Mouse (Mus musculus): Measurements from ENCODE around the gene Nlgn2. TPM values are rescaled to one million over a fixed set of nuclear protein-coding genes. Genes with fewer than 3 reads are reported as not detected.
A peak's percentile ranks its signal among the peaks of the same experiment; 100 is the strongest.

Nlgn2 gene
- total and polyA plus RNA-seq, 3 experiments = 14.6 to 55.0 (median 21.8) TPM

GRCm38 (mm10) chr11:69795168-69795982, 42.2 kb downstream of the Nlgn2 start, which contains the start of gene Chrnb1:
TSS of gene Chrnb1 (minus strand) at chr11:69795943.
- peak; percentile 98 for DNase-seq

GRCm38 (mm10) chr11:69793429-69793828, 44.2 kb downstream of the Nlgn2 start:
- DNase-seq = no peak

GRCm38 (mm10) chr11:69791420-69791819, 46.2 kb downstream of the Nlgn2 start:
- DNase-seq = no peak

- peak; percentile 71 for DNase-seq
Measured at GRCm38 (mm10) chr11:69789431-69789830, 48.2 kb downstream of the Nlgn2 start.

- DNase-seq = no peak
Measured at GRCm38 (mm10) chr11:69787306-69787705, 50.3 kb downstream of the Nlgn2 start.

GRCm38 (mm10) chr11:69784793-69785272, 52.8 kb downstream of the Nlgn2 start:
- DNase-seq = peak; percentile 61

- no peak for DNase-seq
Measured at GRCm38 (mm10) chr11:69781828-69782227, 55.8 kb downstream of the Nlgn2 start.

GRCm38 (mm10) chr11:69778985-69779384, 58.6 kb downstream of the Nlgn2 start:
- DNase-seq = no peak

GRCm38 (mm10) chr11:69778258-69778982, 59.2 kb downstream of the Nlgn2 start:
- DNase-seq = no peak

GRCm38 (mm10) chr11:69777504-69778257, 59.9 kb downstream of the Nlgn2 start:
- DNase-seq = no peak

- no peak for DNase-seq
Measured at GRCm38 (mm10) chr11:69776488-69776887, 61.1 kb downstream of the Nlgn2 start.

- DNase-seq = no peak
Measured at GRCm38 (mm10) chr11:69775716-69776115, 61.9 kb downstream of the Nlgn2 start.

- DNase-seq = no peak
Measured at GRCm38 (mm10) chr11:69774961-69775360, 62.6 kb downstream of the Nlgn2 start.

Small RNAs within 50 kb of the gene (microRNA-seq; reads per million reads assigned to microRNA genes)
- 0 reads per million in 2 experiments for gene Mir6924

Other genes starting within 250 kb of the Nlgn2 start
Only the 30 nearest of the 42 such genes appear.
- gene Senp3, start 155.7 kb downstream of the Nlgn2 start, total RNA-seq (2021) = 10 to 100 TPM; 65.5 to 75.5 TPM
- 34.3 and 37.5 TPM in 2 replicates for gene Senp3, start 155.7 kb downstream of the Nlgn2 start, polyA plus RNA-seq (2012; rRNA removed)
- 1 to 10 TPM; 1.6 to 2.4 TPM for gene Tnfsf13, start 152.0 kb downstream of the Nlgn2 start, total RNA-seq (2021)
- 2.2 and 2.4 TPM in 2 replicates for gene Tnfsf13, start 152.0 kb downstream of the Nlgn2 start, polyA plus RNA-seq (2012; rRNA removed)
- 10 to 100 TPM; 19.8 to 37.1 TPM for gene Tnfsf12, start 141.9 kb downstream of the Nlgn2 start, total RNA-seq (2021)
- gene Tnfsf12, start 141.9 kb downstream of the Nlgn2 start, polyA plus RNA-seq (2012; rRNA removed) = 44.7 and 57.4 TPM in 2 replicates
- gene Tnfsfm13, start 141.7 kb downstream of the Nlgn2 start, total RNA-seq (2021) = 1 to 10 TPM; 3.1 to 7.0 TPM
- 12.7 and 18.9 TPM in 2 replicates for gene Tnfsfm13, start 141.7 kb downstream of the Nlgn2 start, polyA plus RNA-seq (2012; rRNA removed)
- gene Polr2a, start 79.1 kb downstream of the Nlgn2 start, total RNA-seq (2021) = 10 to 100 TPM; 71.4 to 77.9 TPM
- gene Polr2a, start 79.1 kb downstream of the Nlgn2 start, polyA plus RNA-seq (2012; rRNA removed) = 20.6 and 38.3 TPM in 2 replicates
- gene Slc35g3, start 75.8 kb downstream of the Nlgn2 start, total RNA-seq (2021) = not detected
- not detected in 2 replicates for gene Slc35g3, start 75.8 kb downstream of the Nlgn2 start, polyA plus RNA-seq (2012; rRNA removed)
- gene Zbtb4, start 71.9 kb downstream of the Nlgn2 start, total RNA-seq (2021) = 10 to 100 TPM; 47.3 to 74.8 TPM
- 66.0 and 73.6 TPM in 2 replicates for gene Zbtb4, start 71.9 kb downstream of the Nlgn2 start, polyA plus RNA-seq (2012; rRNA removed)
- gene Chrnb1, start 41.8 kb downstream of the Nlgn2 start, total RNA-seq (2021) = 1 to 10 TPM; 1.7 to 3.1 TPM
- gene Chrnb1, start 41.8 kb downstream of the Nlgn2 start, polyA plus RNA-seq (2012; rRNA removed) = 2.7 and 3.0 TPM in 2 replicates
- 10 to 100 TPM in 1 of 2 experiments, 1 to 10 TPM in 1; 4.6 to 12.8 TPM for gene Fgf11, start 35.9 kb downstream of the Nlgn2 start, total RNA-seq (2021)
- 6.0 and 13.4 TPM in 2 replicates for gene Fgf11, start 35.9 kb downstream of the Nlgn2 start, polyA plus RNA-seq (2012; rRNA removed)
- 1 to 10 TPM in 1 of 2 experiments, under 1 TPM in 1; 0.23 to 1.1 TPM for gene Tmem102, start 32.2 kb downstream of the Nlgn2 start, total RNA-seq (2021)
- gene Tmem102, start 32.2 kb downstream of the Nlgn2 start, polyA plus RNA-seq (2012; rRNA removed) = 0.81 and 0.94 TPM in 2 replicates
- gene Gm39566, start 22.5 kb downstream of the Nlgn2 start, total RNA-seq (2021) = not detected
- gene Gm39566, start 22.5 kb downstream of the Nlgn2 start, polyA plus RNA-seq (2012; rRNA removed) = not detected in 2 replicates
- gene Spem2, start 19.3 kb downstream of the Nlgn2 start, total RNA-seq (2021) = not detected
- 0.09 TPM in 1 of 2 replicates, not detected in the other for gene Spem2, start 19.3 kb downstream of the Nlgn2 start, polyA plus RNA-seq (2012; rRNA removed)
- not detected for gene Spem1, start 15.6 kb downstream of the Nlgn2 start, total RNA-seq (2021)
- gene Spem1, start 15.6 kb downstream of the Nlgn2 start, polyA plus RNA-seq (2012; rRNA removed) = not detected in 2 replicates
- 100 to 1,000 TPM; 139 to 173 TPM for gene Tmem256, start 730 bp upstream of the Nlgn2 start, total RNA-seq (2021)
- gene Tmem256, start 730 bp upstream of the Nlgn2 start, polyA plus RNA-seq (2012; rRNA removed) = 116 and 160 TPM in 2 replicates
- 10 to 100 TPM; 50.8 to 53.5 TPM for gene Plscr3, start 8.6 kb upstream of the Nlgn2 start, total RNA-seq (2021)
- gene Plscr3, start 8.6 kb upstream of the Nlgn2 start, polyA plus RNA-seq (2012; rRNA removed) = 224 and 230 TPM in 2 replicates
- under 1 TPM in 1 of 2 experiments, not detected in 1; 0.38 TPM for gene Tnk1, start 20.9 kb upstream of the Nlgn2 start, total RNA-seq (2021)
- 0.17 and 0.91 TPM in 2 replicates for gene Tnk1, start 20.9 kb upstream of the Nlgn2 start, polyA plus RNA-seq (2012; rRNA removed)
- gene Tmem95, start 40.2 kb upstream of the Nlgn2 start, total RNA-seq (2021) = not detected
- not detected in 2 replicates for gene Tmem95, start 40.2 kb upstream of the Nlgn2 start, polyA plus RNA-seq (2012; rRNA removed)
- gene Kctd11, start 43.6 kb upstream of the Nlgn2 start, total RNA-seq (2021) = 1 to 10 TPM; 3.2 to 5.7 TPM
- 4.1 and 4.9 TPM in 2 replicates for gene Kctd11, start 43.6 kb upstream of the Nlgn2 start, polyA plus RNA-seq (2012; rRNA removed)
- under 1 TPM; 0.46 to 0.69 TPM for gene Acap1, start 57.8 kb upstream of the Nlgn2 start, total RNA-seq (2021)
- 0.71 and 1.0 TPM in 2 replicates for gene Acap1, start 57.8 kb upstream of the Nlgn2 start, polyA plus RNA-seq (2012; rRNA removed)
- gene 2810408A11Rik, start 63.2 kb upstream of the Nlgn2 start, total RNA-seq (2021) = under 1 TPM; 0.66 to 0.86 TPM
- 0.18 and 0.74 TPM in 2 replicates for gene 2810408A11Rik, start 63.2 kb upstream of the Nlgn2 start, polyA plus RNA-seq (2012; rRNA removed)
- 10 to 100 TPM; 40.6 to 44.2 TPM for gene Neurl4, start 63.3 kb upstream of the Nlgn2 start, total RNA-seq (2021)
- gene Neurl4, start 63.3 kb upstream of the Nlgn2 start, polyA plus RNA-seq (2012; rRNA removed) = 38.6 and 47.6 TPM in 2 replicates
- 10 to 100 TPM; 44.7 to 61.8 TPM for gene Gps2, start 76.1 kb upstream of the Nlgn2 start, total RNA-seq (2021)
- gene Gps2, start 76.1 kb upstream of the Nlgn2 start, polyA plus RNA-seq (2012; rRNA removed) = 130 and 148 TPM in 2 replicates
- gene Eif5a, start 84.2 kb upstream of the Nlgn2 start, total RNA-seq (2021) = 100 to 1,000 TPM; 572 to 622 TPM
- 180 and 225 TPM in 2 replicates for gene Eif5a, start 84.2 kb upstream of the Nlgn2 start, polyA plus RNA-seq (2012; rRNA removed)
- gene Ybx2, start 98.0 kb upstream of the Nlgn2 start, total RNA-seq (2021) = 10 to 100 TPM; 12.9 to 20.0 TPM
- gene Ybx2, start 98.0 kb upstream of the Nlgn2 start, polyA plus RNA-seq (2012; rRNA removed) = 21.8 and 41.4 TPM in 2 replicates
- gene Slc2a4, start 110.4 kb upstream of the Nlgn2 start, total RNA-seq (2021) = 100 to 1,000 TPM in 1 of 2 experiments, 10 to 100 TPM in 1; 84.2 to 119 TPM
- gene Slc2a4, start 110.4 kb upstream of the Nlgn2 start, polyA plus RNA-seq (2012; rRNA removed) = 138 and 142 TPM in 2 replicates
- under 1 TPM in 1 of 2 experiments, not detected in 1; 0.78 TPM for gene Cldn7, start 127.0 kb upstream of the Nlgn2 start, total RNA-seq (2021)
- gene Cldn7, start 127.0 kb upstream of the Nlgn2 start, polyA plus RNA-seq (2012; rRNA removed) = 0.11 and 0.32 TPM in 2 replicates
- gene Ctdnep1, start 143.4 kb upstream of the Nlgn2 start, total RNA-seq (2021) = 100 to 1,000 TPM; 130 to 136 TPM
- 106 and 117 TPM in 2 replicates for gene Ctdnep1, start 143.4 kb upstream of the Nlgn2 start, polyA plus RNA-seq (2012; rRNA removed)
- 10 to 100 TPM; 61.9 to 91.9 TPM for gene Elp5, start 144.7 kb upstream of the Nlgn2 start, total RNA-seq (2021)
- 45.0 and 45.6 TPM in 2 replicates for gene Elp5, start 144.7 kb upstream of the Nlgn2 start, polyA plus RNA-seq (2012; rRNA removed)
- 100 to 1,000 TPM; 487 to 580 TPM for gene Gabarap, start 153.4 kb upstream of the Nlgn2 start, total RNA-seq (2021)
- 226 and 315 TPM in 2 replicates for gene Gabarap, start 153.4 kb upstream of the Nlgn2 start, polyA plus RNA-seq (2012; rRNA removed)
- gene Phf23, start 158.0 kb upstream of the Nlgn2 start, total RNA-seq (2021) = 10 to 100 TPM; 52.2 to 57.6 TPM
- gene Phf23, start 158.0 kb upstream of the Nlgn2 start, polyA plus RNA-seq (2012; rRNA removed) = 9.7 and 19.0 TPM in 2 replicates

Measured in adrenal gland, adult 2 months (tissue).